Mouse (Mus musculus) layer of hippocampus, postnatal 10 days (tissue): Measurements from ENCODE around the gene Pard3. TPM values are rescaled to one million over a fixed set of nuclear protein-coding genes. Genes with fewer than 3 reads are reported as not detected.

Source experiments
- DNase-seq, 2 experiments: peaks; one replicate each; pipeline ENCODE4 v3.0.0; 2021; ENCODE audit warnings: low spot score in 2 of 2
- total RNA-seq, 2 experiments: library from RNA; stranded (reverse); gene quantifications; 2 replicates each; pipeline ENCODE4 v1.2.3; 2021

Pard3 gene
- total RNA-seq, 2 experiments from 2014 or later: 26.2 to 27.8 TPM

GRCm38 (mm10) chr8:127423021-127423420, 359.3 kb downstream of the Pard3 start:
- no peak for DNase-seq

- DNase-seq: no peak
Observed at GRCm38 (mm10) chr8:127424211-127424916, 360.7 kb downstream of the Pard3 start.

- DNase-seq: no peak
Observed at GRCm38 (mm10) chr8:127426857-127427256, 363.2 kb downstream of the Pard3 start.

GRCm38 (mm10) chr8:127428004-127428403, 364.3 kb downstream of the Pard3 start:
- no peak for DNase-seq

- DNase-seq: no peak
Observed at GRCm38 (mm10) chr8:127431236-127431635, 367.5 kb downstream of the Pard3 start.

- DNase-seq: no peak
Observed at GRCm38 (mm10) chr8:127435975-127436374, 372.3 kb downstream of the Pard3 start.

- DNase-seq: no peak
Observed at GRCm38 (mm10) chr8:127437613-127438235, 374.0 kb downstream of the Pard3 start.

GRCm38 (mm10) chr8:127438625-127439391, 375.1 kb downstream of the Pard3 start:
- DNase-seq: peak; percentile 37 to 59

GRCm38 (mm10) chr8:127439392-127440160, 375.9 kb downstream of the Pard3 start:
- DNase-seq: peak; percentile 36 to 52

GRCm38 (mm10) chr8:127440161-127440833, 376.6 kb downstream of the Pard3 start:
- no peak for DNase-seq

- no peak for DNase-seq
Observed at GRCm38 (mm10) chr8:127440834-127441485, 377.3 kb downstream of the Pard3 start.

GRCm38 (mm10) chr8:127447401-127447800, 383.7 kb downstream of the Pard3 start:
- no peak for DNase-seq

GRCm38 (mm10) chr8:127449066-127449840, 385.6 kb downstream of the Pard3 start:
- no peak for DNase-seq

GRCm38 (mm10) chr8:127450954-127451668, 387.4 kb downstream of the Pard3 start:
- DNase-seq: no peak

- DNase-seq: no peak
Observed at GRCm38 (mm10) chr8:127452364-127452763, 388.7 kb downstream of the Pard3 start.

- DNase-seq: no peak
Observed at GRCm38 (mm10) chr8:127457901-127458300, 394.2 kb downstream of the Pard3 start.

- DNase-seq: no peak
Observed at GRCm38 (mm10) chr8:127461173-127461572, 397.5 kb downstream of the Pard3 start.

- no peak for DNase-seq
Observed at GRCm38 (mm10) chr8:127462378-127462935, 398.8 kb downstream of the Pard3 start.
